Mouse (Mus musculus): ENCODE data around the gene Pofut2. TPM values are rescaled to one million over a fixed set of nuclear protein-coding genes. Genes with fewer than 3 reads are reported as not detected.

Pofut2 gene
- total RNA-seq, 1 experiment from 2014 or later: 31.5 TPM

- ATAC-seq (ENCODE audit: extremely low read depth, insufficient number of reproducible peaks, low FRiP score, poor library complexity, severe bottlenecking): no peak
Measured at GRCm38 (mm10) chr10:77227368-77227723, 31.7 kb upstream of the Pofut2 start.

- ATAC-seq (ENCODE audit: extremely low read depth, insufficient number of reproducible peaks, low FRiP score, poor library complexity, severe bottlenecking): no peak
Measured at GRCm38 (mm10) chr10:77229609-77230595, 29.1 kb upstream of the Pofut2 start.

- no peak for ATAC-seq (ENCODE audit: extremely low read depth, insufficient number of reproducible peaks, low FRiP score, poor library complexity, severe bottlenecking)
Measured at GRCm38 (mm10) chr10:77231861-77232755, 26.9 kb upstream of the Pofut2 start.

GRCm38 (mm10) chr10:77233230-77233629 is 25.8 kb upstream of the Pofut2 start:
- ATAC-seq (ENCODE audit: extremely low read depth, insufficient number of reproducible peaks, low FRiP score, poor library complexity, severe bottlenecking): no peak

- ATAC-seq (ENCODE audit: extremely low read depth, insufficient number of reproducible peaks, low FRiP score, poor library complexity, severe bottlenecking): no peak
Measured at GRCm38 (mm10) chr10:77234991-77235616, 23.9 kb upstream of the Pofut2 start.

- ATAC-seq (ENCODE audit: extremely low read depth, insufficient number of reproducible peaks, low FRiP score, poor library complexity, severe bottlenecking): no peak
Measured at GRCm38 (mm10) chr10:77237795-77238580, 21.0 kb upstream of the Pofut2 start.

GRCm38 (mm10) chr10:77240764-77241163 is 18.3 kb upstream of the Pofut2 start:
- no peak for ATAC-seq (ENCODE audit: extremely low read depth, insufficient number of reproducible peaks, low FRiP score, poor library complexity, severe bottlenecking)

GRCm38 (mm10) chr10:77242396-77242795 is 16.6 kb upstream of the Pofut2 start:
- no peak for ATAC-seq (ENCODE audit: extremely low read depth, insufficient number of reproducible peaks, low FRiP score, poor library complexity, severe bottlenecking)

GRCm38 (mm10) chr10:77242871-77243270 is 16.1 kb upstream of the Pofut2 start:
- no peak for ATAC-seq (ENCODE audit: extremely low read depth, insufficient number of reproducible peaks, low FRiP score, poor library complexity, severe bottlenecking)

GRCm38 (mm10) chr10:77243572-77244161 is 15.4 kb upstream of the Pofut2 start:
- ATAC-seq (ENCODE audit: extremely low read depth, insufficient number of reproducible peaks, low FRiP score, poor library complexity, severe bottlenecking): no peak

- ATAC-seq (ENCODE audit: extremely low read depth, insufficient number of reproducible peaks, low FRiP score, poor library complexity, severe bottlenecking): no peak
Measured at GRCm38 (mm10) chr10:77244777-77245176, 14.2 kb upstream of the Pofut2 start.

- no peak for ATAC-seq (ENCODE audit: extremely low read depth, insufficient number of reproducible peaks, low FRiP score, poor library complexity, severe bottlenecking)
Measured at GRCm38 (mm10) chr10:77247048-77247447, 12.0 kb upstream of the Pofut2 start.

- ATAC-seq (ENCODE audit: extremely low read depth, insufficient number of reproducible peaks, low FRiP score, poor library complexity, severe bottlenecking): no peak
Measured at GRCm38 (mm10) chr10:77247707-77248106, 11.3 kb upstream of the Pofut2 start.

- no peak for ATAC-seq (ENCODE audit: extremely low read depth, insufficient number of reproducible peaks, low FRiP score, poor library complexity, severe bottlenecking)
Measured at GRCm38 (mm10) chr10:77251223-77251783, 7.7 kb upstream of the Pofut2 start.

- ATAC-seq (ENCODE audit: extremely low read depth, insufficient number of reproducible peaks, low FRiP score, poor library complexity, severe bottlenecking): no peak
Measured at GRCm38 (mm10) chr10:77251784-77252539, 7.1 kb upstream of the Pofut2 start.

GRCm38 (mm10) chr10:77252790-77253189 is 6.2 kb upstream of the Pofut2 start:
- ATAC-seq (ENCODE audit: extremely low read depth, insufficient number of reproducible peaks, low FRiP score, poor library complexity, severe bottlenecking): peak; percentile 52

GRCm38 (mm10) chr10:77255231-77255630 is 3.8 kb upstream of the Pofut2 start:
- ATAC-seq (ENCODE audit: extremely low read depth, insufficient number of reproducible peaks, low FRiP score, poor library complexity, severe bottlenecking): no peak

Measured in neutrophil, adult 5-6 weeks (primary cell).